Mouse (Mus musculus): ENCODE results near the gene Vta1. TPM values are rescaled to one million over a fixed set of nuclear protein-coding genes. Genes with fewer than 3 reads are reported as not detected.

The Vta1 gene
- total RNA-seq, 2 experiments from 2014 or later, result 47.1 to 54.0 TPM

Other genes starting within 250 kb of the Vta1 start
- gene Adgrg6, start 159.9 kb downstream of the Vta1 start, total RNA-seq (2021), result 1 to 10 TPM; 1.9 to 2.4 TPM
- under 1 TPM in 1 of 2 experiments, not detected in 1; 0.29 TPM for gene Nmbr, start within 50 bp of the Vta1 start, total RNA-seq (2021)
- not detected for gene Gje1, start 12.7 kb upstream of the Vta1 start, total RNA-seq (2021)